Mouse (Mus musculus): Measurements from ENCODE around the gene Fbh1. TPM values are rescaled to one million over a fixed set of nuclear protein-coding genes. Genes with fewer than 3 reads are reported as not detected.

Fbh1 gene
- 15.3 and 23.0 TPM in 2 replicates for polyA plus RNA-seq (2012; ENCODE audit: low replicate concordance)

DNA sequence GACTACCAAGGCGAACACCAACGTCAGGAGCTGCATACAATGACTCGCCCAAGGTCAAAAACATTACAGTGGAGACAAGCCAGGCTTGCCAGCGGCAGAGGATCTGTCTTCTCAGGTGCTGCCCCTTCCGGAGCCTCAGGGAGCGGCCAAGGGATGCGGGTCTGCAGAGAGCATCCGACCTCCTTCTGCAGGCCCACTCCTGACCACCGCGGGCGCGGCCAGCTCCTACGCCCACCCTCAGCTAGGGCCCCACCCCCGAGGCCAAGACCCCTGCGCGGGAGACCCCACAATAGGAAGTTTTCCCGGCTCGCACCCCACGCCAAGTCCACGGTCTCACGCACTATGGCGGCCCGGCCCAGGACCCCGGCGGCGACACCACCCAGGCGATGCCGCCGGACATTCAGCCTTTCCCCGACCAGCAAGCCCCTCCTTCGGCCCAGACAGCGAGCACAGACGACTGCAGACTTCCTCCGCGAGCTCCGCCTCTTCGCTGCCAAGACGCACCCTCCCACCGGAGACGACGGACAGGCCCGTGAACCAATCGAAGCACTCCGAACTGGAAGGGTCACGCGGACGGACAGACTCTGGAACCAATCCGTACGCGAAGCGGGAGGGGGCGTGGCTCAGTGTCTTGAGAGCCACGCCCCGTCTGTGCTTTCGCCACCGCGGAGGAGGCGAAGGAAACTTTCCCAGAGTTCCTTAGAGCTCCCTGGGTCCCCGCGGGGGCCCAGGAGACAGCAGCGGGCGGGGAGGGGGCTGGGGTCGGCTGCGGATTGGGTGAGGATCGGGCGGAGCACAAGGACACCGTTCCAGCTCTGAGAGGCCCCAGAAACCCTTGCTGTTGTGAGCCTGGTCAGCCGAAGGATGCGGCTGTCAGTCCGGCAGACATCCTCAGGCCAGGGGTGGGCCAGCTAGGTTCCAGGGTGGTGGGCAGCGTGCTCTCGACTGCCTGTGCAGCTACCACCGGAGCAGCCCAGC is at the start of gene Fbh1, which contains the start of gene Ankrd16:
Gene Fbh1, minus strand, starts transcription at position 492 of the 978 bp plus-strand sequence.
Gene Ankrd16, plus strand, starts transcription at position 786 of the 978 bp plus-strand sequence.

DNA sequence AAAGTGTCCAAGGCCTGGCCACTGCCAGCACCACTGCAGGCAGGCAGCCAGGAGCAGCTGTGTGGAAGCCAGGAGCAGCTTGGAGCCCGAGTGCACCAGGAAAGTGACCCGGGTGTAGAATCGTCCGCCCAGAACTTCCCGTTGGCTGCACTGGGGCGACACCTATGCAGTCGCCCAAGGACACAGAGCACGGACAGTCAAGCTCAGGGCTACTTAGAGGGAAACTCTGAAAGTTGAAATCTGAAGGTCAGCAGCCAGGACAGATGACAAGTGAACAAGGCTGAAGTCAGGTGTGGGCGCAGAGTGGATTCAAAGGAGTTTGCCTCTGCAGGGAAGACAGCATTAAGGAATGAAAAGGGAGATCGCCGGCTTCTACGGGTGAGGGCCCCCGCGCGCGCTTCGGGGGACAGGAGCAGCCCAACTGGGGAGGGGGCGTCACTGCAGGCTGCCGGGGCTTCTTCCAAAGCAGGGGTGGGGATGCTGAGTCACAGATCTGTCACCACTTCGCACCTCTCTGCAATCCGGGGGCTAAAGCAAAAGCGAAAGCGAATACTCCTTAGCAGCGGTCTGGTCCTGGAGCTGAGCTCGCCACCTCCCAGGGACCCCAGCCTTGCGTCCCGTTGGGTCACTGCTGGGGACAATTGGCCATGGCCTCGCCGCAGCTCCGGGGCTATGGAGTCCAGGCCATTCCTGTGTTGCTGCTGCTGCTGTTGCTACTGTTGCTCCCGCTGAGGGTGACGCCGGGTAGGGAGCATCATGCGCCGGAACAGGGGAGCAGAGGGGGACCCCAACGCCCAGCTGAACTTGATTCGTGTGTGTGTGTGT is 72.0 kb downstream of the Fbh1 start, which contains the start of gene Il15ra:
Gene Il15ra, plus strand, starts transcription at position 90 of the 825 bp plus-strand sequence.

Other genes with a start within 250 kb of the Fbh1 start
- 10.9 and 11.7 TPM in 2 replicates for gene Pfkfb3, start 223.5 kb downstream of the Fbh1 start, polyA plus RNA-seq (2012; ENCODE audit: low replicate concordance)
- gene Rbm17, start 173.4 kb downstream of the Fbh1 start, polyA plus RNA-seq (2012; ENCODE audit: low replicate concordance), result 42.8 and 55.9 TPM in 2 replicates
- gene Gm17490, start 151.3 kb downstream of the Fbh1 start, polyA plus RNA-seq (2012; ENCODE audit: low replicate concordance), result not detected in 2 replicates
- gene Il2ra, start 134.8 kb downstream of the Fbh1 start, polyA plus RNA-seq (2012; ENCODE audit: low replicate concordance), result 1.1 and 1.3 TPM in 2 replicates
- gene Il15ra, start 72.3 kb downstream of the Fbh1 start, polyA plus RNA-seq (2012; ENCODE audit: low replicate concordance), result 6.4 and 12.6 TPM in 2 replicates
- gene Ankrd16, start 294 bp upstream of the Fbh1 start, polyA plus RNA-seq (2012; ENCODE audit: low replicate concordance), result 14.3 and 34.4 TPM in 2 replicates

Data from hematopoietic multipotent progenitor cell, adult 10-12 weeks (in vitro differentiated cells).